Mouse (Mus musculus): ENCODE results near the gene Gm49380. TPM values are rescaled to one million over a fixed set of nuclear protein-coding genes. Genes with fewer than 3 reads are reported as not detected.

Gm49380 gene
- polyA plus RNA-seq, 1 experiment from 2014 or later: not detected

DNA sequence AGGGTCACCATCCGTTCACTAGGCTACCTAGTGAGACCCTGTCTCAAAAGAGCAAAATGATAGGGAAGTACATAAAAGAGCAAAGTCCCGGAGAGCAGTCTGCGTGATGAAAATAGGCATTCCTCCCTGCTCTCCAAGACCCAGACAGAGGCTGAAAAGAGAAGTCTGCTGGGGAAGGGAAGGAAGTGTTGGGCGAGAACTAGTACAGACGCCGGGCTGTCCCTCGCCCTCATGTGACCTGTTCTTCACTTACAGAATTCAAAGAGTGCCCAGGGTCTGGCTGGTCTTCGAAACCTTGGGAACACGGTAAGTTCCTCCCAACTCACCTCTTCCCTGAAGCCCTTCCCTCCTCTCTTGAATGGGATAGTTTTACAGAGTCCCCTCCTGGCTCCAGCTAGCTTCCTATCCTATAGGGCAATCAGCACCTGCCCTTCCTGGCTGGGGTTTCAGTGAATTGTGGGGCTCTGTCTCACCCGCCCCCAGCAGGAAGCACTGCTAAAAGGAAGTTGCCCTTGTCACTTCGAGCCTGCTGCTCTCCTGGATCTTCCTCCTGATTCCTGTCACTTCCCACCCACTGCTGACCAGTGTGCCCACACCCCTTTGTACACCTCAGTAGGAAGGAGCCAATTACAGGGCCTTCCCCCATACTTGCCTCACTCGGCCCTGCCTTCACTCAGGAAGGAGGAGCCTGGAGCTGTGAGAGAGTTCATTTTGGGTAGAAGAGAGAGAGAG lies 24.3 kb downstream of the Gm49380 start:
- Histone ChIP-seq H3K4me2 (replicated peaks; ENCODE audit: low read depth) (peak overlapping the region; percentile 35; the same call in 1 of the 2 replicates), H3K4me3 (ENCODE audit: low read depth, low read length) (no peak overlapping the region), H3K9me3 (ENCODE audit: control insufficient read depth) (no peaks in the 10 kb centered on the region), H3K9ac (ENCODE audit: low read depth, low read length) (no peak overlapping the region), H3K36me3 (ENCODE audit: control insufficient read depth, insufficient read depth) (peaks cover 22% of the 10 kb centered on the region), H3K27ac (ENCODE audit: low read depth, low read length) (no peak overlapping the region), H3K27me3 (replicated peaks; ENCODE audit: control insufficient read depth, insufficient read depth, low read length) (no peaks in the 10 kb centered on the region), H3K4me1 (replicated peaks; ENCODE audit: control insufficient read depth, insufficient read depth, low read length) (peaks cover 11% of the 10 kb centered on the region; the same call in 1 of the 2 replicates)
- WGBS: 52% methylated on average over 12 of the region's 12 CpGs
- no peak for TF ChIP-seq CTCF (IDR thresholded peaks at IDR 0.05; ENCODE audit: low read depth)
- no peak for ATAC-seq

DNA sequence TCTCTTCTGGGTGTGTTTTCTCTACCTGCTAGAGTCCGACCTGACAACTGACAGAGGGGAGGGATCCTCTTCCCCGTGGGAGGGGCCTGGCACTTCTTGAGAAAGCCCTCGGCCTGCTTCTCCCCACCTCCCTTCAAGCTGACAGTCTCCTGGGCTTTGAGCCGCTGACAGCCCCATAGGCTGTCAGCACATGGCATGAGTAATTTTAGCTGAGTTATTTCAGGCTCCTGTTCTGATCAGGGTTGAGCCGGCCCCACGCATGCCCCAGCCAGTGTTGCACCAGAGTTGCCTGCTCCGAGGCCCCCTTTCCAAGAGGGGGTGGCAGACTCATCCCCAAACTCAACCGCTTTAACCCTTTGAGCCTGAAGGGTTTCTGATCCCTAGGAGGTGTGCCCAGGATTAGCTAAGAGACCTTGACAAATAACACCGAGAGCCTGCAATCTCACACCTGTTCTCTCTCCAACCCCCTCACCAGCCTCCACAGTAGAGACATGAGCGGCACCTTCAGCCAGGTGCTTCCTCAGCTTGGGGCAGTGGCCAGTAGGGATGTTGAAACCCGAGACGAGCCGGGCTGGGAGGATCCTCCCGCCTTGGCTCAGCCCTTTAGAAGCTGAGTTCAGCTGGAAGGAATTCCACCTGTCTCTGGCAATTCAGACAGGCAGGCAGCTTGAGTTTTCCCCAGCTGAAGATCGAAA lies 25.4 kb downstream of the Gm49380 start:
- H3K4me2 ChIP-seq (replicated peaks; ENCODE audit: low read depth): peak overlapping the region; percentile 35
- H3K4me3 ChIP-seq (ENCODE audit: low read depth, low read length): no peak overlapping the region
- WGBS: 11% methylated on average over 15 of the region's 15 CpGs
- no peaks in the 10 kb centered on the region for H3K27me3 ChIP-seq (replicated peaks; ENCODE audit: control insufficient read depth, insufficient read depth, low read length)
- ATAC-seq: no peak
- H3K27ac ChIP-seq (ENCODE audit: low read depth, low read length): no peak overlapping the region; the same call in 1 of the 2 replicates
- no peak overlapping the region for H3K9ac ChIP-seq (ENCODE audit: low read depth, low read length)
- H3K4me1 ChIP-seq (replicated peaks; ENCODE audit: control insufficient read depth, insufficient read depth, low read length): peaks cover 11% of the 10 kb centered on the region; the same call in 1 of the 2 replicates
- H3K36me3 ChIP-seq (ENCODE audit: control insufficient read depth, insufficient read depth): peaks cover 17% of the 10 kb centered on the region
- TF ChIP-seq CTCF (IDR thresholded peaks at IDR 0.05; ENCODE audit: low read depth): no peak
- no peaks in the 10 kb centered on the region for H3K9me3 ChIP-seq (ENCODE audit: control insufficient read depth)

DNA sequence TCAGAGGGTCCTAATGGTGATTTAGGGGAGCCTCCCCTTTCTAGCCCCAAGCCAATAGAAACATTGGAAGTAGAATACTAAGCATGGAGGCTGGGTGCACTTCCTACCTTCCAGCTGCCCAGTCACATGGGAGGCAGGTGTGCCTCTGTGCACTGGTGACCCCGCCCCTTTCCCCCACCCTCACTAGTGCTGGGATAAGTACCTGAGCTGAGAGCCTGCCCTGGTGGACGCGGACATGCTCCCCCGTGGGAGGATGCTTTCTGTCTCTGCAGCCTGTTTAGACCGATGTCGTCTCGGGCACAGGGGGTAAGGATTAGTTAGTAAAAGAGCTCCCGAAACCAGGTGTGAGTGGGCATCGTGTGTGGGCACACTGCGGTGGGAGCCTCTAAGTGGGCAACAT lies 26.3 kb downstream of the Gm49380 start:
- Histone ChIP-seq H3K4me3 (ENCODE audit: low read depth, low read length) (no peak overlapping the region), H3K4me1 (replicated peaks; ENCODE audit: control insufficient read depth, insufficient read depth, low read length) (peaks cover 11% of the 10 kb centered on the region; the same call in 1 of the 2 replicates), H3K27me3 (replicated peaks; ENCODE audit: control insufficient read depth, insufficient read depth, low read length) (no peaks in the 10 kb centered on the region), H3K27ac (ENCODE audit: low read depth, low read length) (no peak overlapping the region), H3K36me3 (ENCODE audit: control insufficient read depth, insufficient read depth) (peaks cover 9% of the 10 kb centered on the region), H3K9me3 (ENCODE audit: control insufficient read depth) (no peaks in the 10 kb centered on the region), H3K4me2 (replicated peaks; ENCODE audit: low read depth) (0 out of 2 replicates have a peak overlapping the region, but pooled peaks have one; percentile 99), H3K9ac (ENCODE audit: low read depth, low read length) (no peak overlapping the region)
- 48% methylated on average over 10 of the region's 10 CpGs for WGBS
- no peak for ATAC-seq
- no peak for TF ChIP-seq CTCF (IDR thresholded peaks at IDR 0.05; ENCODE audit: low read depth)

DNA sequence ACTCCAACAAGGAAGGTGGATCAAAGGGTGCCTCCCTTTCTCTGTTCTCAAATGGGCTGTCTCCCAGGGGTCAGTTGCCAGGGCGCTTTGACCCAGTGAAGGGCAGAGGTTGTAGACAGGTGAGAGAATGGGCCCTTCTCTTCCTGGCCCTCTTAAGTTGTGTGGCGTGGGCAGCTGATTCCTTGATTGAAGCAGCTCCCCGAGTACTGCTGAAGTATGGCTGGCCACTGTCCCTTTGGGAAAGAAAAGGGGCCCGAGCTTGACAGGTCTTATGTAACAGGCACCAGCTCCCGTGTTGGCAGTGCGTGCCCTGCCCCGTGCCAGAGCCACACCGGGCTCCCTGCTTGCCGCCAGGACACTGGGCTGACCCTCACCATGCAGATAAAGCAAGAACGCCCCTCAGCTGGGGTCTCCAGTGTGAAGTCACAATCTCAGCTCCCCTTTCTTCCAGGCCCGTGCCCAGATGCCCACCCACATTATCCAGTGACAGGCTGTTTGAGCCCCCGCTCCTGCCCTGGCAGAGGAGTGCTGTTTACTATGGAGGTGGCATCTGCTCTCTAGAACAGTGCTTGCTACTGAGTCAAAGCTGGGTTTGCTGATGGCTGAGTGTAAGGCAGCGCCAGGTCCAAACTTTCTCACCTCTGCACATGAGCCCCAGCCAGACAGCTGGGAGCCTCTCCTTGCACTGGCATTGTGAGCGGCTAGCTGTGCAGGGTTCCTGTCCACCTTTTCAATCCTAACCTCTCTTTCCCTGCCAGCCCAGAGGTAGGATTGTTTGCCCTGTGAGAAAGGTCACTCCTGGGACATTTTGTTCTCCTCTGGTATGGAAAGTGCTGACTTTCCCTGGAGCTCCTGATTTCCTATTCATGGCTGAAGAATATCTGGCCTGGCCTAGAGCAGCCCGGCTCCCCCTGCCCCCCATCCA lies 27.3 kb downstream of the Gm49380 start:
- Histone ChIP-seq H3K9ac (ENCODE audit: low read depth, low read length) (no peak overlapping the region; the same call in 1 of the 2 replicates), H3K36me3 (ENCODE audit: control insufficient read depth, insufficient read depth) (no peaks in the 10 kb centered on the region), H3K4me2 (replicated peaks; ENCODE audit: low read depth) (peak overlapping the region; percentile 99; the same call in 1 of the 2 replicates), H3K9me3 (ENCODE audit: control insufficient read depth) (no peaks in the 10 kb centered on the region), H3K4me1 (replicated peaks; ENCODE audit: control insufficient read depth, insufficient read depth, low read length) (peaks cover 11% of the 10 kb centered on the region; the same call in 1 of the 2 replicates), H3K27me3 (replicated peaks; ENCODE audit: control insufficient read depth, insufficient read depth, low read length) (no peaks in the 10 kb centered on the region), H3K4me3 (ENCODE audit: low read depth, low read length) (peak overlapping the region; percentile 47; the same call in 1 of the 2 replicates), H3K27ac (ENCODE audit: low read depth, low read length) (no peak overlapping the region)
- ATAC-seq: no peak
- WGBS: 69% methylated on average over 15 of the region's 15 CpGs
- no peak for TF ChIP-seq CTCF (IDR thresholded peaks at IDR 0.05; ENCODE audit: low read depth)

DNA sequence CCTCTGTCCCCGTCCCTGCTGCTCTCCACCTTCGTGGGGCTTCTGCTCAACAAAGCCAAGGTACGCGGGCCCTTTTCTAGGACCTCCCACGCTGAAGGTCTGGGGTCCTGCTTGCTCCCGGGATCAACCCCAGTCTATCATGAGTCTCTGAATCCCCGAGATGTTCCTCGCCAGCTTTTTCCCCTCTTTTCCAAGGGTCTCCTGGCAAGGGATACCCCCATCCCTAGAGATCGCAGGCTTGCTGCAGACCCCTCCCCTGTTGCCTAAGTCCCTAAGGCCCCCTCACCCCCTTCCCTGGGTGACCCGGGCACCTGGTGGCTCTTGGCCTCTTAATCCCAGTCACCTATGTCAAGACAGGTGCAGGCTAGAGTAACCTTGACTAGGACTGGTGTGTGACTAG lies 28.0 kb downstream of the Gm49380 start:
- H3K4me2 ChIP-seq (replicated peaks; ENCODE audit: low read depth): peak overlapping the region; percentile 99
- H3K9ac ChIP-seq (ENCODE audit: low read depth, low read length): peak overlapping the region; percentile 65
- H3K4me1 ChIP-seq (replicated peaks; ENCODE audit: control insufficient read depth, insufficient read depth, low read length): peaks cover 11% of the 10 kb centered on the region; the same call in 1 of the 2 replicates
- H3K9me3 ChIP-seq (ENCODE audit: control insufficient read depth): no peaks in the 10 kb centered on the region
- peak overlapping the region; percentile 47 for H3K4me3 ChIP-seq (ENCODE audit: low read depth, low read length)
- no peak for TF ChIP-seq CTCF (IDR thresholded peaks at IDR 0.05; ENCODE audit: low read depth)
- no peaks in the 10 kb centered on the region for H3K36me3 ChIP-seq (ENCODE audit: control insufficient read depth, insufficient read depth)
- no peaks in the 10 kb centered on the region for H3K27me3 ChIP-seq (replicated peaks; ENCODE audit: control insufficient read depth, insufficient read depth, low read length)
- 0 out of 2 replicates have a peak overlapping the region, but pooled peaks have one; percentile 46 for H3K27ac ChIP-seq (ENCODE audit: low read depth, low read length)
- ATAC-seq: no peak
- 7% methylated on average over 10 of the region's 10 CpGs for WGBS

Measured in intestine, postnatal 0 days (tissue).